Mouse (Mus musculus) intestine, embryonic 16.5 days (tissue): Measurements from ENCODE around the gene Ern1. TPM values are rescaled to one million over a fixed set of nuclear protein-coding genes. Genes with fewer than 3 reads are reported as not detected.

Experiments
- ATAC-seq: fragments of 200-750 bp; cut with Nextera tagmentation; 2 replicates; pipeline ENCODE4 v1.8.0; 2017; ENCODE audit warnings: moderate TSS enrichment, moderate library complexity
- H3K27ac ChIP-seq: fragments of 300-500 bp; sonication (generic); 2 replicates; pipeline ENCODE4 v1.5.1; 2014; ENCODE audit warnings: mild to moderate bottlenecking, low read length
- H3K27me3 ChIP-seq: fragments of 300-500 bp; sonication (generic); replicated peaks from 2 replicates; pipeline ENCODE4 v1.6.1; 2014; ENCODE audit warnings: low read length, control low read depth, mixed read lengths; ENCODE audit not compliant: control insufficient read depth, insufficient read depth
- H3K36me3 ChIP-seq: fragments of 300-500 bp; sonication (generic); 2 replicates; pipeline ENCODE4 v1.6.1; 2014; ENCODE audit warnings: low read length, control low read depth; ENCODE audit not compliant: control insufficient read depth, insufficient read depth
- H3K4me1 ChIP-seq: fragments of 300-500 bp; sonication (generic); 2 replicates; pipeline ENCODE4 v1.6.1; 2014; ENCODE audit warnings: low read length, control low read depth, mixed read lengths; ENCODE audit not compliant: control insufficient read depth, insufficient read depth
- H3K4me2 ChIP-seq: fragments of 300-500 bp; sonication (generic); 2 replicates; pipeline ENCODE4 v1.6.1; 2014; ENCODE audit warnings: low read depth, low read length, control low read depth
- H3K4me3 ChIP-seq: fragments of 300-500 bp; sonication (generic); 2 replicates; pipeline ENCODE4 v1.5.1; 2014; ENCODE audit warnings: mild to moderate bottlenecking, low read length
- H3K9ac ChIP-seq: fragments of 300-500 bp; sonication (generic); 2 replicates; pipeline ENCODE4 v1.6.1; 2014; ENCODE audit warnings: low read depth, low read length
- H3K9me3 ChIP-seq: fragments of 300-500 bp; sonication (generic); 2 replicates; pipeline ENCODE4 v1.6.1; 2016; ENCODE audit warnings: low read length, control low read depth; ENCODE audit not compliant: control insufficient read depth
- WGBS: fragments of 180-500 bp; shearing (Covaris S2); extraction: QIAGEN DNeasy Blood & Tissue Kit; methylation state at CpG from one replicate; pipeline ENCODE4 v1.1.7; 2014; 5-methylcytosine and 5-hydroxymethylcytosine counted together
- polyA plus RNA-seq: library from polyadenylated mRNA; unstranded; fragments of >200 nt; fragmentation: Nextera tagmentation; extraction: Ambion mirVana; gene quantifications from 2 replicates; pipeline ENCODE4 v1.2.1, GENCODE M21; 2015

Ern1 gene
- polyA plus RNA-seq, 1 experiment from 2014 or later = 4.1 TPM

DNA sequence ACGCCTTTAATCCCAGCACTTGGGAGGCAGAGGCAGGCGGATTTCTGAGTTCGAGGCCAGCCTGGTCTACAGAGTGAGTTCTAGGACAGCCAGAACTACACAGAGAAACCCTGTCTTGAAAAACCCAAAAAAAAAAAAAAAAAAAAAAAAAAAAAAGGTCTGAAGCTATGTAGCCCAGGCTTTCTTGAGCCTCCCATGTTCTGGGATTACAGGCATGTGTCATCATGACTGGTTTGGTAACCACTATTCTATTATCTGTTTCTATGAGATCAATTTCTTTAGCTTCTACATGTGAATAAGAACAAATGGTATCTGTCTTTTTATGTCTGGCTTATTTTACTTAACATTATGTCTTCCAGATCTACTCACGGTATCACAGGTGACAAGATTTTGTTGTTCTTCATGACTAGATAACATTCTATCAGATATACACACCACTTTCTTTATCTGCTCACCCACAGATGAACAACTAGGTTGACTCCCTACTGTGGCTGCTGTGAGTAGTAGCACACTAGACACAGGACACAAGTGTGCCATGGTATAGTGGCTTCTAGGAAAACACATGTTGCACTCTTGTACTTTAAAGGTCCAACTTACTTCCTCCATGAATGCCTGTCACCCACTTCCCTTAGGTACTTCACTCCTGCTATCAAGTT, 10.0 kb downstream of the Ern1 start:
- no peak overlapping the region for H3K4me3 ChIP-seq
- no peak overlapping the region for H3K9ac ChIP-seq
- H3K4me2 ChIP-seq = no peak overlapping the region
- H3K27me3 ChIP-seq = no peaks in the 10 kb centered on the region
- no peak overlapping the region for H3K27ac ChIP-seq
- H3K9me3 ChIP-seq = no peaks in the 10 kb centered on the region
- no peak for ATAC-seq
- 0 out of 2 replicates have a peak, but pooled peaks cover 3% of the 10 kb centered on the region for H3K4me1 ChIP-seq
- WGBS = 98% methylated on average over 3 of the region's 4 CpGs
- no peaks in the 10 kb centered on the region for H3K36me3 ChIP-seq

DNA sequence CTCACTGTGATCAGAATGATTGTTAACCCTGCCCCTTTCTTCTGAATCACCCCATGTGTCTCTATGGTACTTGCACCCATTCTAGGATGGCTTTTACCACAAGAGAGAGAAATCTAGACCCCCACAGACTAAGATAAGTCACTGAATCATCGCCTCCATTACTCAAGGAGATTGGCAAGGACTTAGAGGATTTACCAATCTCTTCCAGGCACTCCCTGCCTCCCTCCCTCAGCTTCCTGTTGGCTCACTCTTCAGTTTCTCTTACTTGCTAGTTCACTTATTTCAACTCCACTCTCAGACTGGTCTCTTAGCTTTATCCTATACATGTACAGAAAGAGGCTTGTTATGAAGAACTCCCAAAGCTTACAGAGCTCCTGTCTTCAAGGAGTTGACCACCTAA, 12.3 kb downstream of the Ern1 start:
- Histone ChIP-seq H3K36me3 (no peaks in the 10 kb centered on the region), H3K4me1 (no peaks in the 10 kb centered on the region), H3K4me2 (no peak overlapping the region), H3K27me3 (no peaks in the 10 kb centered on the region), H3K9me3 (no peaks in the 10 kb centered on the region), H3K9ac (no peak overlapping the region), H3K27ac (no peak overlapping the region), H3K4me3 (no peak overlapping the region)
- 82% methylated on average over 1 of the region's 1 CpGs for WGBS
- ATAC-seq = no peak

DNA sequence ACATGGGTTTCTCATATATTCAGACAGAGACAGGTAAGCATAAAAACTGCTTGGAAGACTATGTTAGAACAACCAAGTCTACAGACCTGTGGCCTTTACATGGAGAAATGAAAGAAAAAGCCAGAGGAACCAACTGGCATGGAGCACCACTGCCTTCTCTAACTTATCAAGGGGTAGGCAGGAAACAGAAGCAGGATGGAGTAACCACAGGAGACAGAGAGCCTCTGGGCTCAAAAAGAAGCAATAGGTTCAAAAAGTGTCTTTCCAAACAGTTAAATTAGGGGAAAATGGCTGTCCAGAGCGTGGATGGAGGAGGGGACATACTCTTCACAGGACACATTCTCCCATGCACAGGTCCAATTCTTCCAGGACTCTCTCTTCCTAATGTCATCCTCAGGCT, 16.0 kb downstream of the Ern1 start:
- H3K9me3 ChIP-seq = no peaks in the 10 kb centered on the region
- H3K9ac ChIP-seq = no peak overlapping the region
- no peak overlapping the region for H3K4me3 ChIP-seq
- WGBS = 97% methylated on average over 1 of the region's 1 CpGs
- H3K4me2 ChIP-seq = no peak overlapping the region
- ATAC-seq = no peak
- H3K36me3 ChIP-seq = no peaks in the 10 kb centered on the region
- no peak overlapping the region for H3K27ac ChIP-seq
- no peaks in the 10 kb centered on the region for H3K27me3 ChIP-seq
- peaks cover 10% of the 10 kb centered on the region for H3K4me1 ChIP-seq

DNA sequence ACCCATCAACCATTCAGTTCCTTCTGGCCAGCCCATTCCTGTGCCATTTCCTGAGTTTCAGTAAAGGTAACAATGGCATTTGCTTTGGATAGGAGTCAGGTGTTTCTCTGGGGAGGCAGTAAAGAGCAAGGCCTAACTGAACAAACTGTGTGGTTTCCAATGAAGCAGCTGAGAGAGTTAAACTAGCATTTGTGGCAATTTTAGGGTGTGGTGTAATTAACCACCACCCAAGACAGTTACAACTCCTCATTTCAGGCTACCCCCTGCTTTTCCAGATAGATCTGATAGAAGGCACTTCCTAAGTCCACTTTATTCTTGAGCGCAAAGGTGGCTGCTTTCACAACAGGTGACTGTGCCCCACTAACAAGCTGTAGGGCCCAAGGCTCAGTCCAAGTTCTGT, 19.1 kb downstream of the Ern1 start:
- 79% methylated on average over 1 of the region's 1 CpGs for WGBS
- no peak for ATAC-seq
- no peaks in the 10 kb centered on the region for H3K36me3 ChIP-seq
- H3K9me3 ChIP-seq = no peaks in the 10 kb centered on the region
- H3K27me3 ChIP-seq = no peaks in the 10 kb centered on the region
- no peak overlapping the region for H3K9ac ChIP-seq
- no peak overlapping the region for H3K4me3 ChIP-seq
- no peak overlapping the region for H3K27ac ChIP-seq
- H3K4me2 ChIP-seq = no peak overlapping the region
- H3K4me1 ChIP-seq = peaks cover 10% of the 10 kb centered on the region

DNA sequence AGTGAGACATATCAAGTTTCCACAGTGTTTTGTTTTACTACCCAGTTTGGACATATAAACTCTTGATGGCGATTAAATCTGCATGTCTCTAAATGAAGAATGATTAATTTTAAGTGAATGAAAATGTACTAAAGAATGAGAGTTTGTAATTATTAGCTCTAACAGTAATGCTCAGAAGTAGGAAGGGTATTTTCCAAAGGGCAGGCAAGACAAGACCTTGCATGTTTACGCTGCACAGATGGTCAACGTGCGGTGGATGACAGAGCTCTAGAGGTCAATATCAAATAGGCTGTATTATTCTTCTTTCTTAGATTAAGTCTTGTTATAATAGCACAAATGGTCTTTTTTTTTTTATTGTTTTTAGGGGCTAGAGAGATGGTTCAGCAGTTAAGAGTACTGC, 21.7 kb downstream of the Ern1 start:
- H3K27me3 ChIP-seq = no peaks in the 10 kb centered on the region
- H3K4me1 ChIP-seq = peaks cover 13% of the 10 kb centered on the region
- no peak overlapping the region for H3K27ac ChIP-seq
- 81% methylated on average over 4 of the region's 4 CpGs for WGBS
- no peaks in the 10 kb centered on the region for H3K9me3 ChIP-seq
- no peaks in the 10 kb centered on the region for H3K36me3 ChIP-seq
- H3K4me2 ChIP-seq = no peak overlapping the region
- no peak overlapping the region for H3K9ac ChIP-seq
- no peak overlapping the region for H3K4me3 ChIP-seq
- ATAC-seq = no peak

DNA sequence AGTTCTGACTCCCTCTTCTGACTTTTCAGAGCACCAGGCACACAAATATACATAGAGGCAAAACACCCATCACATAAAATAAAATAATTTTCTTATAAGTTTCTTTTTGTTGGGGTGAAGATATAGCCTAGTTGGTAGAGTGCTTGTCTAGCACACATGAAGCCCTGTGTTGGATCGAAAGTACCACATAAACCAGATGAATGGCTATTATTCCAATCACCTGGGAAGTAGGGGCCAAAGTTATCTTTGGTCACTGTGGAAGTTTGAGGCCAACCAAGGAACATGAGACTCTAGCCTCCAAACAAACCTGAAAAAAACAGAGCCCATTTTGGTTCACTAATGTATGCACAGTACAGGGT, 22.1 kb downstream of the Ern1 start:
- WGBS = 97% methylated on average over 1 of the region's 1 CpGs
- Histone ChIP-seq H3K4me2 (no peak overlapping the region), H3K9me3 (no peaks in the 10 kb centered on the region), H3K27me3 (no peaks in the 10 kb centered on the region), H3K36me3 (no peaks in the 10 kb centered on the region), H3K4me1 (peaks cover 13% of the 10 kb centered on the region), H3K4me3 (no peak overlapping the region), H3K9ac (no peak overlapping the region), H3K27ac (no peak overlapping the region)
- ATAC-seq = no peak

DNA sequence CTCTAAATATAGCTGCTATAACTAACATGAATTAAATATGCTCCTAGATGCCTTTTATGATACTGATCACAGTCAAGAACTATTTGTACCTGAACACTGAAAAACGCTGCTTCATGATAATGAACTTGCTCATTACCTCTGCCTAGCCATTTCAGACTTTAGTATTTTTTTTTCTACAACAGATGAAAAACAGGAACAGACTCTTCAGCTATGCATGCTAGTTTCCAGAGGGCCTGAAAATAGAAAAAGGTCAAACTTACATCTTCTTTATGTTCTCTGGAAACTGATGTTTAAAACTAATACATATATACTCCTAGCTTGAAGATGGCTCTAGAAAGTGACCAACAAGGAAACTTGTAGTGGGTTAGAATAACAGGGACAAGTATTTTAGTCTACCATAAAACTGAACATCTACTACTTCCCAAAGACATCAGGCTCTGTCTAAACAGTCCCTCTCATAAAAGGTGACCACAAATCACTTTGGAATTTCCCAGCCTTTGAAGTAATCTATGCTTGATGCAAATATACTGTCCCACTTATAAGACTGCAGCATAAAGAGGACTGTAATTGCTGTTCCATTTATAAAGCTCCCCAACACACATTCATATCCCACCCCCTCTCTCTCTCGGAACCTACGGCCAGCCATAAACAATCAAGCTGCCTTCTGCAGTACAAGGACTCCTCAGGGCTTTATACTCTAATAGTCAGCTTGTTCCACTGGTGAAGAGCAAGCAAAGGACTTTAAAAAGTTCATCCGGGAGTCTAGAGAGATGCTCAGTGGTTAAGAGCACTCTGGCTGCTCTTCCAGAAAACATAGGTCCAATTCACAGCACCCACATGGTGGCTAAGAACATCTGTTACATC, 22.7 kb downstream of the Ern1 start:
- H3K4me2 ChIP-seq = no peak overlapping the region
- H3K4me3 ChIP-seq = no peak overlapping the region
- no peaks in the 10 kb centered on the region for H3K36me3 ChIP-seq
- H3K9me3 ChIP-seq = no peaks in the 10 kb centered on the region
- peaks cover 13% of the 10 kb centered on the region for H3K4me1 ChIP-seq
- no peaks in the 10 kb centered on the region for H3K27me3 ChIP-seq
- 56% methylated on average over 4 of the region's 4 CpGs for WGBS
- H3K9ac ChIP-seq = no peak overlapping the region
- ATAC-seq = no peak
- H3K27ac ChIP-seq = no peak overlapping the region

DNA sequence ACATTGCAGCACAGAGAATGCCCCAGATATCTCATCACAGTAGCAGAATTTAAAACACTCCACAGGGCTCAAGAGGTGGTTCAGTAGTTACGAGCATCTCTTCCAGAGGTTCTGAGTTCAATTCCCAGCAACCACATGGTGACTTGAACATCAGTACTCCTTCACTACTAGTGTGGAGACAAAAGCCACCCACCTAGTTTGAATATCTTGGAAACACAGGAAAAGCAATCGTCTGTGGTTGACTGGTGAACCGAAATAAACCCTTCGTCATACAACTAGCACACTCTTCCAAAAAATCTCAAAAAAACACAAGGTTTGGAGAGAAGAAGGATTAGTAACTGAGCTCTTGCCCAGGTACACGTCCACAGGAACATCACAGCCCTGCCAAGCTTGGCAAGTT, 23.8 kb downstream of the Ern1 start:
- no peak overlapping the region for H3K4me2 ChIP-seq
- 77% methylated on average over 5 of the region's 5 CpGs for WGBS

DNA sequence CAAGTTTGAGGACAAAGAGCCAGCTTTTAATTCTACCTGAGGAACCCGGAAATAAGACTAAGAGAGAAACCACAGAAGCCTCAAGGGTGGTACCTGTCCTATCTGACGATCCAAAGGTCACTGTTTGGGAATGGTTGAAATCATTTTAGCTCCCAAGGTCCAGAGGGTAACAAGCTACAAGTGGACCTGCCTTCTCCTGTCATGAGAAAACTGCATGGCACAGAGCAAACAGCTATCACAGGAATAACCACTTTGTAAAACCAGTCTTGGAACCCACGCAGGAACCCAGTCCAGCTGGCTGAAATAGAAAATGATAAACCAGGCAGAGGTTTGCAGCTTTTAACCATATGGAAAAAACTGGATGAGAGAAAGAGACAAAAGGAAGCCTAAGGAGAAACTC, 25.3 kb downstream of the Ern1 start:
- 49% methylated on average over 3 of the region's 3 CpGs for WGBS

More for the DNA sequence above, 23.8 kb downstream of the Ern1 start:
- peaks cover 9% of the 10 kb centered on the region for H3K4me1 ChIP-seq
- ATAC-seq = no peak
- H3K27me3 ChIP-seq = no peaks in the 10 kb centered on the region
- H3K36me3 ChIP-seq = no peaks in the 10 kb centered on the region
- H3K27ac ChIP-seq = no peak overlapping the region
- no peak overlapping the region for H3K9ac ChIP-seq
- no peak overlapping the region for H3K4me3 ChIP-seq
- no peaks in the 10 kb centered on the region for H3K9me3 ChIP-seq

More for the DNA sequence above, 25.3 kb downstream of the Ern1 start:
- no peak overlapping the region for H3K4me3 ChIP-seq
- H3K4me1 ChIP-seq = peaks cover 3% of the 10 kb centered on the region; the same call in 1 of the 2 replicates
- H3K9ac ChIP-seq = 0 out of 2 replicates have a peak overlapping the region, but pooled peaks have one; percentile 30
- H3K4me2 ChIP-seq = no peak overlapping the region
- peak overlapping the region; percentile 77 for H3K27ac ChIP-seq
- no peaks in the 10 kb centered on the region for H3K36me3 ChIP-seq
- H3K27me3 ChIP-seq = no peaks in the 10 kb centered on the region
- peak; percentile 94 for ATAC-seq
- H3K9me3 ChIP-seq = no peaks in the 10 kb centered on the region
